In the genomic region with DNA sequence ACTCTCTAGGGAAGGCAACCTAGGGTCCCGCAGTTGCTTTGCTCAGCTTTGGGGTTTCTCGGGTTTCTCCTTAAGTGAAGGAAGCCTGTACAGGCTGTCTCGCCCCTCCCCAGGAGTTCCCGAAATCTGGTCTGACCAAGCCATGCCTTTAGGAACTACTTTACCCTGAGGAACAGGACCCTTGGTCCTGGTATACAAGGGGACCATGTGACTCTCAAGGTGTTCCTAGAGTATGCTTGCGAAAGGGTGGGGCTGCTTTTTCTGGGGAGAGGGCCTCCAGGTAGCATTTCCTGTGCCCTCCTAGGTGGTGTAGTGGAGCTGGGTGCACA, we compare ENCODE assay signal across 8 mouse cellular contexts. TPM values are rescaled to one million over a fixed set of nuclear protein-coding genes. Genes with fewer than 3 reads are reported as not detected.
A peak's percentile ranks its signal among the peaks of the same experiment; 100 is the strongest.
DNase-seq lines count a peak whose midpoint lies in the region; ATAC-seq and TF ChIP-seq lines count a peak whose summit lies in the region.

No protein-coding gene starts in this region.

- ATAC-seq in heart, embryonic 11.5 days (replicated peaks; ENCODE audit: insufficient number of reproducible peaks, low FRiP score, low TSS enrichment), result 0 out of 2 replicates have a peak, but pooled peaks have one; percentile 1
- no peak for ATAC-seq in G1E (ENCODE audit: extremely low read depth, insufficient number of reproducible peaks, low FRiP score, poor library complexity, severe bottlenecking)
- no peak for ATAC-seq in hindbrain, embryonic 15.5 days (ENCODE audit: low FRiP score, low read depth)

- H3K27me3 ChIP-seq in heart, embryonic 11.5 days (ENCODE audit: control insufficient read depth, insufficient read depth, low read length), result no peaks in the 10 kb centered on the region
- 0 out of 2 replicates have a peak, but pooled peaks cover 2% of the 10 kb centered on the region for H3K27me3 ChIP-seq in G1E (ENCODE audit: insufficient read depth, low read length)
- H3K27me3 ChIP-seq in hindbrain, embryonic 15.5 days, result no peaks in the 10 kb centered on the region
- no peaks in the 10 kb centered on the region for H3K27me3 ChIP-seq in midbrain, embryonic 10.5 days (ENCODE audit: low read depth, poor library complexity, severe bottlenecking)

- no peak for DNase-seq in heart, postnatal 4 days
- no peak for DNase-seq in G1E (ENCODE audit: low spot score)
- DNase-seq in midbrain, embryonic 10.5 days (ENCODE audit: low spot score), result no peak
- no peak for DNase-seq in adrenal gland, adult 18-20 months (ENCODE audit: low spot score in 2 of 2)
- DNase-seq in layer of hippocampus, adult 9-11 months, result no peak
- no peak for DNase-seq in kidney, postnatal 14 days

- H3K4me2 ChIP-seq in heart, embryonic 11.5 days, result peak overlapping the region; percentile 77
- H3K4me2 ChIP-seq in hindbrain, embryonic 15.5 days, result peak overlapping the region; percentile 76

- peak overlapping the region; percentile 82 for H3K9ac ChIP-seq in heart, embryonic 11.5 days (ENCODE audit: low read depth, low read length)
- peak overlapping the region; percentile 61 for H3K9ac ChIP-seq in hindbrain, embryonic 15.5 days

- no peaks in the 10 kb centered on the region for H3K9me3 ChIP-seq in heart, embryonic 11.5 days (replicated peaks; ENCODE audit: control insufficient read depth, low read length)
- no peaks in the 10 kb centered on the region for H3K9me3 ChIP-seq in G1E (replicated peaks)
- H3K9me3 ChIP-seq in hindbrain, embryonic 15.5 days, result no peaks in the 10 kb centered on the region
- no peaks in the 10 kb centered on the region for H3K9me3 ChIP-seq in midbrain, embryonic 10.5 days (replicated peaks)

- WGBS in heart, embryonic 11.5 days (ENCODE audit: insufficient replicate concordance), result 4% methylated on average over 5 of the region's 5 CpGs
- WGBS in hindbrain, embryonic 15.5 days, result 13% methylated on average over 5 of the region's 5 CpGs
- WGBS in midbrain, embryonic 10.5 days, result 10% methylated on average over 5 of the region's 5 CpGs

- H3K4me3 ChIP-seq in heart, embryonic 11.5 days (ENCODE audit: low read depth, low read length), result peak overlapping the region; percentile 61
- H3K4me3 ChIP-seq in G1E (ENCODE audit: low read depth, low read length), result peak overlapping the region; percentile 84
- peak overlapping the region; percentile 55 for H3K4me3 ChIP-seq in hindbrain, embryonic 15.5 days
- H3K4me3 ChIP-seq in midbrain, embryonic 10.5 days, result peak overlapping the region; percentile 71

- no peak overlapping the region for H3K27ac ChIP-seq in heart, embryonic 11.5 days (ENCODE audit: low read depth, low read length)
- H3K27ac ChIP-seq in hindbrain, embryonic 15.5 days (replicated peaks), result no peak overlapping the region
- H3K27ac ChIP-seq in midbrain, embryonic 10.5 days (replicated peaks), result peak overlapping the region; percentile 85

- TF ChIP-seq CTCF in G1E (IDR thresholded peaks at IDR 0.05; ENCODE audit: low read depth, low read length), result no peak

- H3K4me1 ChIP-seq in heart, embryonic 11.5 days (ENCODE audit: control insufficient read depth, insufficient read depth, low read length), result peaks cover 6% of the 10 kb centered on the region; the same call in 1 of the 2 replicates
- peaks cover 63% of the 10 kb centered on the region for H3K4me1 ChIP-seq in G1E (ENCODE audit: insufficient read depth, low read depth, low read length)
- H3K4me1 ChIP-seq in hindbrain, embryonic 15.5 days (replicated peaks), result peaks cover 10% of the 10 kb centered on the region; the same call in 1 of the 2 replicates
- H3K4me1 ChIP-seq in midbrain, embryonic 10.5 days, result peaks cover 18% of the 10 kb centered on the region

- H3K36me3 ChIP-seq in heart, embryonic 11.5 days (ENCODE audit: control insufficient read depth, insufficient read depth, low read length), result peaks cover 2% of the 10 kb centered on the region; the same call in 1 of the 2 replicates
- H3K36me3 ChIP-seq in G1E (replicated peaks), result peaks cover 41% of the 10 kb centered on the region
- H3K36me3 ChIP-seq in hindbrain, embryonic 15.5 days, result 0 out of 2 replicates have a peak, but pooled peaks cover 10% of the 10 kb centered on the region
- peaks cover 17% of the 10 kb centered on the region for H3K36me3 ChIP-seq in midbrain, embryonic 10.5 days

RNA-seq across cellular contexts. Expression of a gene that starts 9.7 kb away (rescaled TPM):
- 179 and 198 TPM in 2 replicates for polyA plus RNA-seq in heart, embryonic 11.5 days (2014; fragmentation: Nextera tagmentation; extraction: Ambion mirVana)
- 100 to 1,000 TPM; 190 to 210 TPM for total RNA-seq in heart, postnatal 4 days (2021)
- total RNA-seq in G1E (2014; fragmentation: Nextera tagmentation) (32.6 TPM in 2 replicates), G1E (2017) (81.5 and 96.9 TPM in 2 replicates)
- polyA plus RNA-seq in G1E (2012), result 2.2 and 5.8 TPM in 2 replicates
- 115 and 120 TPM in 2 replicates for polyA plus RNA-seq in hindbrain, embryonic 15.5 days (2015; fragmentation: Nextera tagmentation; extraction: Ambion mirVana)
- polyA plus RNA-seq in midbrain, embryonic 10.5 days (2016; fragmentation: Nextera tagmentation; extraction: Ambion mirVana), result 157 and 161 TPM in 2 replicates
- 100 to 1,000 TPM; 472 to 511 TPM for total RNA-seq in adrenal gland, adult 18-20 months (2021)

RNA-seq across cellular contexts. Expression of a gene that starts 10.4 kb away (rescaled TPM):
- 17.1 and 19.0 TPM in 2 replicates for polyA plus RNA-seq in heart, embryonic 11.5 days (2014; fragmentation: Nextera tagmentation; extraction: Ambion mirVana)
- 1 to 10 TPM; 4.5 TPM for total RNA-seq in heart, postnatal 4 days (2021)
- total RNA-seq in G1E (2014; fragmentation: Nextera tagmentation), result 9.4 and 10.5 TPM in 2 replicates
- 11.4 and 11.7 TPM in 2 replicates for total RNA-seq in G1E (2017)
- polyA plus RNA-seq in G1E (2012), result 3.0 and 6.0 TPM in 2 replicates
- 7.7 and 9.6 TPM in 2 replicates for polyA plus RNA-seq in hindbrain, embryonic 15.5 days (2015; fragmentation: Nextera tagmentation; extraction: Ambion mirVana)
- 15.8 and 18.5 TPM in 2 replicates for polyA plus RNA-seq in midbrain, embryonic 10.5 days (2016; fragmentation: Nextera tagmentation; extraction: Ambion mirVana)
- 10 to 100 TPM; 15.1 to 16.8 TPM for total RNA-seq in adrenal gland, adult 18-20 months (2021)

RNA-seq across cellular contexts. Expression of a gene that starts 11.4 kb away (rescaled TPM):
- 24.8 and 33.7 TPM in 2 replicates for polyA plus RNA-seq in heart, embryonic 11.5 days (2014; fragmentation: Nextera tagmentation; extraction: Ambion mirVana)
- 10 to 100 TPM; 22.3 to 25.6 TPM for total RNA-seq in heart, postnatal 4 days (2021)
- 29.0 and 41.0 TPM in 2 replicates for total RNA-seq in G1E (2014; fragmentation: Nextera tagmentation)
- 10.2 and 10.5 TPM in 2 replicates for total RNA-seq in G1E (2017)
- polyA plus RNA-seq in G1E (2012), result 10.5 and 11.2 TPM in 2 replicates
- polyA plus RNA-seq in hindbrain, embryonic 15.5 days (2015; fragmentation: Nextera tagmentation; extraction: Ambion mirVana), result 27.4 and 31.1 TPM in 2 replicates
- 32.6 TPM in 2 replicates for polyA plus RNA-seq in midbrain, embryonic 10.5 days (2016; fragmentation: Nextera tagmentation; extraction: Ambion mirVana)
- total RNA-seq in adrenal gland, adult 18-20 months (2021), result 10 to 100 TPM; 28.6 to 31.4 TPM

RNA-seq across cellular contexts. Expression of a gene that starts 23.7 kb away (rescaled TPM):
- 69.3 and 71.7 TPM in 2 replicates for polyA plus RNA-seq in heart, embryonic 11.5 days (2014; fragmentation: Nextera tagmentation; extraction: Ambion mirVana)
- 100 to 1,000 TPM; 106 to 119 TPM for total RNA-seq in heart, postnatal 4 days (2021)
- total RNA-seq in G1E (2014; fragmentation: Nextera tagmentation) (6.7 TPM in 1 of 2 replicates, not detected in the other), G1E (2017) (16.0 and 17.4 TPM in 2 replicates)
- polyA plus RNA-seq in G1E (2012), result 17.4 and 18.2 TPM in 2 replicates
- polyA plus RNA-seq in hindbrain, embryonic 15.5 days (2015; fragmentation: Nextera tagmentation; extraction: Ambion mirVana), result 37.6 and 41.2 TPM in 2 replicates
- 10.9 and 12.8 TPM in 2 replicates for polyA plus RNA-seq in midbrain, embryonic 10.5 days (2016; fragmentation: Nextera tagmentation; extraction: Ambion mirVana)
- 10 to 100 TPM; 55.7 to 64.0 TPM for total RNA-seq in adrenal gland, adult 18-20 months (2021)

RNA-seq across cellular contexts. Expression of a gene that starts 28.7 kb away (rescaled TPM):
- 0.04 TPM in 1 of 2 replicates, not detected in the other for polyA plus RNA-seq in heart, embryonic 11.5 days (2014; fragmentation: Nextera tagmentation; extraction: Ambion mirVana)
- total RNA-seq in heart, postnatal 4 days (2021), result under 1 TPM; 0.17 to 0.27 TPM
- total RNA-seq in G1E (2014; fragmentation: Nextera tagmentation), result not detected in 2 replicates
- total RNA-seq in G1E (2017), result 0.11 TPM in 1 of 2 replicates, not detected in the other
- not detected in 2 replicates for polyA plus RNA-seq in G1E (2012)
- 24.9 and 28.2 TPM in 2 replicates for polyA plus RNA-seq in hindbrain, embryonic 15.5 days (2015; fragmentation: Nextera tagmentation; extraction: Ambion mirVana)
- 0.49 and 0.79 TPM in 2 replicates for polyA plus RNA-seq in midbrain, embryonic 10.5 days (2016; fragmentation: Nextera tagmentation; extraction: Ambion mirVana)
- under 1 TPM; 0.58 to 0.80 TPM for total RNA-seq in adrenal gland, adult 18-20 months (2021)

Comparison
In these comparisons a context has a peak if more than half of its experiments do, and no peak if none do; other contexts are left out.
1. RNA of a gene that starts 9.7 kb away (polyA plus RNA-seq): 179 to 198 TPM in heart, embryonic 11.5 days, 157 to 161 TPM in midbrain, embryonic 10.5 days and 115 to 120 TPM in hindbrain, embryonic 15.5 days; 2.2 to 5.8 TPM in G1E; every median in the first group is over 10 times any median in the second.
2. Peak in every context shown above with its lines, with median percentiles within 50 percentile points of each other: H3K4me3 ChIP-seq.